Mouse (Mus musculus) liver, adult 2 months (tissue): ENCODE measurements around the gene Actr5.

Experiments used
- CTCF ChIP-seq: fragments of 200-500 bp; IDR thresholded peaks from 2 replicates; pipeline ENCODE4 v1.5.1; 2011; ENCODE audit warnings: low read depth, low read length, control low read depth
- POLR2A ChIP-seq: fragments of 200-500 bp; IDR thresholded peaks from 2 replicates; pipeline ENCODE4 v1.6.1; 2011; ENCODE audit warnings: low read length, control low read depth; ENCODE audit not compliant: insufficient read depth; ENCODE audit errors: extremely low read depth

GRCm38 (mm10) chr2:158668433-158669010 lies 43.8 kb downstream of the Actr5 start:
- no peak for TF ChIP-seq CTCF
- no peak for TF ChIP-seq POLR2A
